Mouse (Mus musculus) lung, embryonic 15.5 days (tissue): ENCODE data around the gene Rdm1. TPM values are rescaled to one million over a fixed set of nuclear protein-coding genes. Genes with fewer than 3 reads are reported as not detected.
"Not testable (repeated sequence)": the region's sequence is repeated elsewhere in the genome, so short reads cannot be mapped to it uniquely, and the experiment has no call there.

Experiments
- ATAC-seq: fragments of 200-750 bp; cut with Nextera tagmentation; 2 replicates; pipeline ENCODE4 v1.8.0; 2017; ENCODE audit warnings: moderate number of reproducible peaks, borderline replicate concordance; ENCODE audit not compliant: low FRiP score, low TSS enrichment; ENCODE audit errors: extremely low read depth
- H3K27ac ChIP-seq: fragments of 300-500 bp; sonication (generic); 2 replicates; pipeline ENCODE4 v1.5.1; 2015; ENCODE audit warnings: moderate library complexity, mild to moderate bottlenecking, inconsistent platforms
- H3K27me3 ChIP-seq: fragments of 300-500 bp; sonication (generic); 2 replicates; pipeline ENCODE4 v1.6.1; 2015; ENCODE audit warnings: inconsistent platforms
- H3K36me3 ChIP-seq: fragments of 300-500 bp; sonication (generic); 2 replicates; pipeline ENCODE4 v1.6.1; 2015; ENCODE audit warnings: inconsistent platforms
- H3K4me1 ChIP-seq: fragments of 300-500 bp; sonication (generic); 2 replicates; pipeline ENCODE4 v1.6.1; 2015; ENCODE audit warnings: inconsistent platforms
- H3K4me2 ChIP-seq: fragments of 300-500 bp; sonication (generic); 2 replicates; pipeline ENCODE4 v1.6.1; 2015; ENCODE audit warnings: inconsistent platforms, mild to moderate bottlenecking, moderate library complexity
- H3K4me3 ChIP-seq: fragments of 300-500 bp; sonication (generic); 2 replicates; pipeline ENCODE4 v1.5.1; 2015; ENCODE audit warnings: mild to moderate bottlenecking, inconsistent platforms
- H3K9ac ChIP-seq: fragments of 300-500 bp; sonication (generic); 2 replicates; pipeline ENCODE4 v1.6.1; 2015; ENCODE audit warnings: inconsistent platforms
- H3K9me3 ChIP-seq: fragments of 300-500 bp; sonication (generic); 2 replicates; pipeline ENCODE4 v1.6.1; 2016; ENCODE audit warnings: inconsistent platforms
- WGBS: fragments of 180-500 bp; shearing (Covaris S2); methylation state at CpG from one replicate; pipeline ENCODE4 v1.1.7; 2015; 5-methylcytosine and 5-hydroxymethylcytosine counted together
- polyA plus RNA-seq: library from polyadenylated mRNA; unstranded; fragments of >200 nt; fragmentation: Nextera tagmentation; extraction: Ambion mirVana; gene quantifications from 2 replicates; pipeline ENCODE4 v1.2.1, GENCODE M21; 2015

Gene Rdm1
- polyA plus RNA-seq, 1 experiment from 2014 or later: 49.8 TPM

DNA sequence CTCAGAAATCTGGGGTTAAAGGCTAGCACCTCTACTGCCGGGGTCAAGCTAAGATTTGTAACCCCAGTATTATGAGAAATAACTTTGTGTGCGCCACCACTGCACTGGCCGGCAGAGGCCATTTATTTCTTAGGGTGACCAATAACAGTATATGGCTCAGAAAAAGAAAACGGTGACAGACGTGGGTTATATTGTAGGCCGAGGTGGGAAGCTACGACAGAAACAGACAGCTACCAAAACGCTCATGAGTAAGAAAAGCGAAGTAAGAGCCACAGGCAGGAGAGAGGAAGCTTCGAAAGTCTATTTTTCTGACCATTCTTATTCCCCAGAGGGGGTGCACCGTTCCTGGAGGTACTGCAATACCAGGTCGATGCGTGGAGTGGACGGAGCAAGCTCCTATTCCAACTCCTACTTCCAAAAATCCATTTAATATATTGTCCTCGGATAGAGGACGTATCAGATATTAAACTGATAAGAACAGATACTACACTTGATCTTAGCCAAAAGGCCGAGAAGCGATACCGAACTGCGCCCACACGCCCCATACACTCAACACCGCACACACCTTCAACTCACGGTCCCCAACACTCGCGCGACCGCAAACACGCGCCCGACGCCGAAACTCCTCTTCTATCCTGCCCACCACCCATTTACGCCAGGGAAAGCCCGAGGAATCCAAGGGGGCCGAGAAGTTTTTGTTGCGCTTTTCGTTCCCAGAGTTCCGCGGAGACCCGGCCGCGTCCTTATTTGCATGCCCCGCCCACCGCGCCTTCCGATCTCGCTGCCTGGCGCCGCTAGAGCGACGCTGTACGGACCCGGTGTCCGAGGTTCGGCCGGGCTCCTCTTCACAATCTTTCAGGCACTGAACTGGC lies 18.7 kb downstream of the Rdm1 start:
- peak; percentile 81 for ATAC-seq
- H3K9me3 ChIP-seq, H3K36me3 ChIP-seq, H3K27me3 ChIP-seq: not testable (repeated sequence)
- WGBS: under 1% methylated on average over 45 of the region's 56 CpGs
- peak overlapping the region; percentile 35 for H3K4me3 ChIP-seq
- H3K9ac ChIP-seq: peak overlapping the region; percentile 37; the same call in 1 of the 2 replicates
- peaks cover 20% of the 10 kb centered on the region for H3K4me1 ChIP-seq
- H3K4me2 ChIP-seq: peak overlapping the region; percentile 52
- peak overlapping the region; percentile 87 for H3K27ac ChIP-seq

DNA sequence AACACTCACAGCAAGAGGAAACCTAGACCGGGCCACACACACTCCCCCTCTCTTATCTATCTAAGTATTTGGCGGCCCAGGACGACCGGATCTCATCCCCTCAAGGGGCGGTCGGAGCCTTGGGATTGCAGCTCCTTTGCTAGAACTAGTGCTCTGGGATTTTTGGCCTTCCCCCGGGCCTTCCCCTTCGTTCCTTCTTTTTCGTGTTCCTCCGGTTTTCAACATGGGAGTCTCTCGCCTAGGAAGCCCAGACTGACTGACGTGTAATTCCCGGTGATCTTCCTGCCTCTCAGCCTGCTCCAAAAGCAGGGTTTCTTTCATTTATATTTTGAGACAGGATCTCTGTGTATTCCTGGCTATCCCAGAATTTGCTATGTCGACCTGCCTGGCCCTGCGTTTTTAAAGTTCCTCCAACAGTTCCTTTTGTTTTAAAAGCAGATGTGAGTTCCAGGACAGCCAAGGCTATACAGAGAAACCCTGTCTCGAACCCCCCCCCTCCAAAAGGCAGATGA lies 19.3 kb downstream of the Rdm1 start:
- Histone ChIP-seq H3K4me2 (peak overlapping the region; percentile 52), H3K4me3 (peak overlapping the region; percentile 35), H3K9ac (peak overlapping the region; percentile 37; the same call in 1 of the 2 replicates), H3K27ac (peak overlapping the region; percentile 87), H3K4me1 (peaks cover 17% of the 10 kb centered on the region)
- 10% methylated on average over 16 of the region's 16 CpGs for WGBS
- H3K27me3 ChIP-seq, H3K36me3 ChIP-seq, ATAC-seq, H3K9me3 ChIP-seq: not testable (repeated sequence)

GRCm38 (mm10) chr11:101647093-101647492 lies 20.1 kb downstream of the Rdm1 start:
- H3K9me3 ChIP-seq, ATAC-seq, H3K36me3 ChIP-seq, H3K4me2 ChIP-seq, H3K4me3 ChIP-seq, H3K9ac ChIP-seq, H3K27me3 ChIP-seq: not testable (repeated sequence)
- 91% methylated on average over 10 of the region's 10 CpGs for WGBS
- H3K27ac ChIP-seq: 0 out of 2 replicates have a peak overlapping the region, but pooled peaks have one; percentile 87
- peaks cover 17% of the 10 kb centered on the region for H3K4me1 ChIP-seq

- H3K9ac ChIP-seq: no peak overlapping the region
- no peak for ATAC-seq
- no peaks in the 10 kb centered on the region for H3K36me3 ChIP-seq
- H3K9me3 ChIP-seq: no peaks in the 10 kb centered on the region
- 83% methylated on average over 4 of the region's 4 CpGs for WGBS
- H3K27ac ChIP-seq: no peak overlapping the region
- no peak overlapping the region for H3K4me2 ChIP-seq
- no peak overlapping the region for H3K4me3 ChIP-seq
- 0 out of 2 replicates have a peak, but pooled peaks cover 3% of the 10 kb centered on the region for H3K27me3 ChIP-seq
- 0 out of 2 replicates have a peak, but pooled peaks cover 10% of the 10 kb centered on the region for H3K4me1 ChIP-seq
Observed at GRCm38 (mm10) chr11:101656356-101656755, 29.4 kb downstream of the Rdm1 start.

DNA sequence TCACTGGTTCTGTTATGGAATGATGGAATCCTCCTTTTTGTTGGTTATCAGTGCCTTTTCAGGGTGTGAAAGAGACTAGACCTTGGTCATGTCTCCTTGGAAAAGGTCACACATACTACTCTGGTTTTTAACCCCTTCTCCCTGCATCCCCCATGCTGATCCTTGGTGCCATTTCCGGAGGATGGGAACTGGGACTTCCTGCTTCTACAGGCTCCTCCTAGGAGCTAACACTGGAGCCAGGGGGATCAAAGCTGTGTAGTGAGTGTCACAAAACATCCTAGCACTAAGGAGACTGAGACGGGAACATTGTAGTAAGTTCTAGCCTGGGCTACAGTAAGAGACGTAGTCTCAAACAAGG lies 30.5 kb downstream of the Rdm1 start:
- peak; percentile 29; the same call in 1 of the 2 replicates for ATAC-seq
- WGBS: 6% methylated on average over 3 of the region's 3 CpGs
- peak overlapping the region; percentile 19 for H3K4me3 ChIP-seq

GRCm38 (mm10) chr11:101657886-101658750 lies 31.1 kb downstream of the Rdm1 start:
- not testable (repeated sequence) for H3K4me1 ChIP-seq, H3K9me3 ChIP-seq, H3K36me3 ChIP-seq, H3K27me3 ChIP-seq
- Histone ChIP-seq H3K27ac (peak overlapping the region; percentile 93), H3K9ac (peak overlapping the region; percentile 60), H3K4me3 (peak overlapping the region; percentile 19), H3K4me2 (peak overlapping the region; percentile 47)
- peak; percentile 94 for ATAC-seq
- under 1% methylated on average over 38 of the region's 40 CpGs for WGBS

More for the DNA sequence above, 30.5 kb downstream of the Rdm1 start:
- H3K9ac ChIP-seq: peak overlapping the region; percentile 60
- H3K36me3 ChIP-seq: no peaks in the 10 kb centered on the region
- H3K4me1 ChIP-seq: 0 out of 2 replicates have a peak, but pooled peaks cover 10% of the 10 kb centered on the region
- 0 out of 2 replicates have a peak, but pooled peaks cover 3% of the 10 kb centered on the region for H3K27me3 ChIP-seq
- peak overlapping the region; percentile 47 for H3K4me2 ChIP-seq
- no peaks in the 10 kb centered on the region for H3K9me3 ChIP-seq
- peak overlapping the region; percentile 93 for H3K27ac ChIP-seq

DNA sequence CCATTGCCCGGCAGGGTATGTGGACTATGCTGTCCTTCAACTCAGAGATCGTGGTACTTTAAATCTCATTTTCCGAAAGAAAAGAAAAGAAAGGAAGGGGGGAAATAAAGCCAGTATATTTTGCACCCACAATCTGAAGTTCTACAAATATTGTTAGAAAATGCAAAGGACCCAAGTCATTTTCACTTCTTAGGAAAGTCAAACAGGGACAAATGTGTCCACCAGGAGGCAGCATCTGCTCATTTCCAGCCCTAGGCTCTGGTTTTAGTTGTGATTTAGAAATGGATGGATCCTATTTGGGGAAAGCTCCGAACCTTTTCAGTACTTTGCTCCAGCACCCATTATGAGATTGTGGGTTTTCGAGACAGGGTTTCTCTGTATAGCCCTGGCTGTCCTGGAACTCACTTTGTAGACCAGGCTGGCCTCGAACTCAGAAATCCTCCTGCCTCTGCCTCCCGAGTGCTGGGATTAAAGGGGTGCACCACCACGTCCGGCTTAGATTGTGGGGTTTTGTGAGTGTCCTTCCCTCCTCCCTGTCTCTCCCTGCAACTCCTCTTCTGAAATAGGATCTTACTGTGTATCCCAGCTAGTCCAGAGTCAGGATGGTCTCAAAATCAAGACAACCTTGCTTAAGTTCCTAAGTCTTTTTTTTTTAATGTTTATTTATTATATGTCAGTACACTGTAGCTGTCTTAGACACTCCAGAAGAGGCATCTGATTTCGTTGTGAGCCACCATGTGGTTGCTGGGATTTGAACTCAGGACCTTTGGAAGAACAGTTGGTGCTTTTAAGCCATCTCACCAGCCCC lies 32.0 kb downstream of the Rdm1 start:
- H3K9me3 ChIP-seq: no peaks in the 10 kb centered on the region
- ATAC-seq: no peak
- no peaks in the 10 kb centered on the region for H3K27me3 ChIP-seq
- no peak overlapping the region for H3K9ac ChIP-seq
- no peak overlapping the region for H3K4me3 ChIP-seq
- 28% methylated on average over 10 of the region's 10 CpGs for WGBS
- H3K4me1 ChIP-seq: 0 out of 2 replicates have a peak, but pooled peaks cover 10% of the 10 kb centered on the region
- H3K36me3 ChIP-seq: no peaks in the 10 kb centered on the region
- no peak overlapping the region for H3K4me2 ChIP-seq
- H3K27ac ChIP-seq: peak overlapping the region; percentile 75

DNA sequence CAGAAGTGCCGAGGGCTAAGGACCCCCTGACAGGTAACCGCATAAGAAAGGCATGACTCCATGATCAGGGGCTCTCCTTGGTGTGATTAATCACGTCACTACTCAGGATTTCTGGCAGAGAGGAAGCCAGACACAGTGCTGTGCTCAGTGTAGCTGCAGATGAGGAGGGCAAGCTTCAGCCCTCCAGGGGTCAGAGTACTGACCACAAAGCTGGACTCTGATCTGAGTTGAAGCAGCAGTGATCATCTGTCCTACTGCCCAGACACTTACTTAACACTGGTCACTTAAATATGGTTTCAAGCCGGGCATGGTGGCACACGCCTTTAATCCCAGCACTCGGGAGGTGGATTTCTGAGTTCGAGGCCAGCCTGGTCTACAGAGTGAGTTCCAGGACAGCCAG lies 34.2 kb downstream of the Rdm1 start:
- Histone ChIP-seq H3K27ac (no peak overlapping the region), H3K4me2 (no peak overlapping the region), H3K36me3 (no peaks in the 10 kb centered on the region), H3K9me3 (no peaks in the 10 kb centered on the region), H3K27me3 (no peaks in the 10 kb centered on the region), H3K4me1 (peaks cover 20% of the 10 kb centered on the region), H3K4me3 (no peak overlapping the region), H3K9ac (no peak overlapping the region)
- ATAC-seq: no peak
- WGBS: 51% methylated on average over 7 of the region's 7 CpGs

DNA sequence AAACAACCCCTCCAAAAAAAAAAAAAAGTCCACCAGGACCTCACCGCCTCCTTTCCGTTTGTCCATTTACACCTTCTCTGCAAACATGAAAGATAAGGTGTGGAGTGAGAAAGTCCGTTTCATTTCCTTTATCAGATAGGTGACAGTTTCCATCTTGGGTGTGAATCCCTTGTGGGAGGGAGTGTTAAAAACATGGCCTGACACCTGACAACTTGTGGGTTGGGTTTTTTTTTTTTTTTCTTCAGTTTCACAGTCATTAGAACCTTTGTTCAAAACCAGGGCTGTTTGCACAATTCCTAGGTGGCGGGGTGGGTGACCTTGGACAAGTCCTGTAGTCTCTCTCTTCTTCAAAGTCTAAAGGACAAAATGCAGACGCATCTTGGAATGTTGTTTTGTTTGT lies 34.8 kb downstream of the Rdm1 start:
- 18% methylated on average over 5 of the region's 5 CpGs for WGBS
- Histone ChIP-seq H3K4me2 (no peak overlapping the region), H3K27me3 (no peaks in the 10 kb centered on the region), H3K9me3 (no peaks in the 10 kb centered on the region), H3K4me3 (no peak overlapping the region), H3K9ac (no peak overlapping the region), H3K4me1 (peaks cover 21% of the 10 kb centered on the region), H3K27ac (no peak overlapping the region), H3K36me3 (no peaks in the 10 kb centered on the region)
- no peak for ATAC-seq

GRCm38 (mm10) chr11:101663229-101664027 lies 36.4 kb downstream of the Rdm1 start:
- WGBS: 29% methylated on average over 11 of the region's 11 CpGs
- Histone ChIP-seq H3K36me3 (no peaks in the 10 kb centered on the region), H3K9me3 (no peaks in the 10 kb centered on the region), H3K4me3 (no peak overlapping the region), H3K4me2 (no peak overlapping the region), H3K4me1 (peaks cover 28% of the 10 kb centered on the region), H3K27me3 (no peaks in the 10 kb centered on the region), H3K9ac (no peak overlapping the region), H3K27ac (no peak overlapping the region)
- no peak for ATAC-seq
